Mouse (Mus musculus) liver, adult 2 months (tissue): Measurements from ENCODE around the gene Zfp384.

ENCODE experiments used
- CTCF ChIP-seq: fragments of 200-500 bp; IDR thresholded peaks from 2 replicates; pipeline ENCODE4 v1.5.1; 2011; ENCODE audit warnings: low read depth, low read length, control low read depth
- POLR2A ChIP-seq: fragments of 200-500 bp; IDR thresholded peaks from 2 replicates; pipeline ENCODE4 v1.6.1; 2011; ENCODE audit warnings: low read length, control low read depth; ENCODE audit not compliant: insufficient read depth; ENCODE audit errors: extremely low read depth

DNA sequence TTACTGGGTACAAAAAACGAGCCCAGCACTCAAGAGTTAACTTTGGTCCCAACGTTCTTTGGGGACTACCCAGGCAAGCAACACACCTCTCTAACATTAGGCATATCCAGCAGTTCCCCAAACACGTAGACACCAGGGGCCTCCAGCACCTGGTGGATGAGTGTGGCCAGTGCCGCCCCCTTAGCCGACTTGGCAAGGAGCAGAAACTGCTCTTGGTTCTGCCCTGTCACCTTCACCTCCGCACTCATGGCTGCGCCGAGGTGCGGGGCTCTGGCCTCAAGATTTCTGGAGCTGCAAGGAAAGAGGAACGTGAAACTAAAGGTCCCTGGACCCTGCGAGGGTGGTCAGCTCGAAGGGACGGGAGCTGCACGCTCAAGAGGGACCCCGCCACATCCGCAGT lies 44.3 kb upstream of the Zfp384 start:
- TF ChIP-seq CTCF (no peak), POLR2A (0 out of 2 replicates have a peak, but pooled peaks have one; percentile 4)
